Mouse (Mus musculus) MEL (cell line): Measurements from ENCODE around the gene Fen1.

Experiments
- CHD2 ChIP-seq: IDR thresholded peaks from 2 replicates; pipeline ENCODE4 v1.6.1; 2011; ENCODE audit warnings: low read length, improper control_type of control experiment
- CTCF ChIP-seq, 3 experiments: IDR thresholded peaks in 2 of 3; conservative IDR thresholded peaks in 1 of 3; 2 replicates each; pipeline ENCODE4 v1.5.1; 2011 to 2012; ENCODE audit warnings: low read length in 3 of 3, low read depth in 2 of 3, mild to moderate bottlenecking in 2 of 3, improper control_type of control experiment in 1 of 3, inconsistent platforms in 1 of 3, mixed read lengths in 1 of 3, moderate library complexity in 1 of 3; ENCODE audit not compliant: control insufficient read depth in 1 of 3, insufficient read depth in 1 of 3, poor library complexity in 1 of 3, severe bottlenecking in 1 of 3
- E2F4 ChIP-seq: IDR thresholded peaks from 2 replicates; pipeline ENCODE4 v1.6.1; 2011; ENCODE audit warnings: low read depth, low read length, improper control_type of control experiment, borderline replicate concordance
- EP300 ChIP-seq, 2 experiments: IDR thresholded peaks; 2 replicates each; pipeline ENCODE4 v1.6.1; 2011; ENCODE audit warnings: improper control_type of control experiment in 2 of 2, low read length in 2 of 2, low read depth in 1 of 2, mild to moderate bottlenecking in 1 of 2
- ETS1 ChIP-seq: IDR thresholded peaks from 2 replicates; pipeline ENCODE4 v1.6.1; 2012; ENCODE audit warnings: low read depth, mild to moderate bottlenecking, inconsistent platforms, low read length, improper control_type of control experiment, moderate library complexity
- KAT2A ChIP-seq: conservative IDR thresholded peaks from 2 replicates; pipeline ENCODE4 v1.6.1; 2012; ENCODE audit warnings: low read depth, low read length, improper control_type of control experiment, inconsistent platforms
- MAZ ChIP-seq: IDR thresholded peaks from 2 replicates; pipeline ENCODE4 v1.6.1; 2012; ENCODE audit warnings: low read depth, mild to moderate bottlenecking, inconsistent platforms, low read length, improper control_type of control experiment
- NELFE ChIP-seq: IDR thresholded peaks from 2 replicates; pipeline ENCODE4 v1.6.1; 2011; ENCODE audit warnings: low read depth, low read length, improper control_type of control experiment
- POLR2A ChIP-seq, 2 experiments: IDR thresholded peaks; 2 replicates each; pipeline ENCODE4 v1.6.1; 2011 to 2012; ENCODE audit warnings: low read length in 2 of 2, mild to moderate bottlenecking in 2 of 2, control low read depth in 1 of 2, improper control_type of control experiment in 1 of 2, low read depth in 1 of 2, moderate library complexity in 1 of 2; ENCODE audit not compliant: control insufficient read depth in 1 of 2, insufficient read depth in 1 of 2, poor library complexity in 1 of 2
- POLR2AphosphoS2 ChIP-seq: IDR thresholded peaks from 2 replicates; pipeline ENCODE4 v1.6.1; 2011; ENCODE audit warnings: low read length, improper control_type of control experiment
- TBP ChIP-seq: IDR thresholded peaks from 2 replicates; pipeline ENCODE4 v1.8.0; 2011; ENCODE audit warnings: low read depth, low read length, improper control_type of control experiment
- UBTF ChIP-seq: IDR thresholded peaks from 2 replicates; pipeline ENCODE4 v1.6.1; 2012; ENCODE audit warnings: low read depth, mild to moderate bottlenecking, inconsistent platforms, low read length, improper control_type of control experiment, moderate library complexity, borderline replicate concordance; ENCODE audit not compliant: insufficient read depth

GRCm38 (mm10) chr19:10157725-10158124 is 46.2 kb downstream of the Fen1 start:
- TF ChIP-seq POLR2A (IDR thresholded peaks at IDR 0.05; ENCODE audit: control insufficient read depth in 1 of 2, insufficient read depth in 1 of 2, low read depth in 1 of 2, low read length in 2 of 2, poor library complexity in 1 of 2) (no peak), NELFE (no peak), KAT2A (no peak), E2F4 (no peak), CTCF (IDR thresholded peaks at IDR 0.05 in 2 of 3, conservative IDR thresholded peaks at IDR 0.05 in 1 of 3; ENCODE audit: control insufficient read depth in 1 of 3, insufficient read depth in 1 of 3, low read depth in 2 of 3, low read length in 3 of 3, poor library complexity in 1 of 3, severe bottlenecking in 1 of 3) (no peak), MAZ (no peak), UBTF (no peak), TBP (no peak), CHD2 (no peak), EP300 (IDR thresholded peaks at IDR 0.05; ENCODE audit: low read depth in 1 of 2, low read length in 2 of 2) (no peak), ETS1 (no peak), POLR2AphosphoS2 (no peak)
